Mouse (Mus musculus): ENCODE data around the gene Frmpd2.

DNA sequence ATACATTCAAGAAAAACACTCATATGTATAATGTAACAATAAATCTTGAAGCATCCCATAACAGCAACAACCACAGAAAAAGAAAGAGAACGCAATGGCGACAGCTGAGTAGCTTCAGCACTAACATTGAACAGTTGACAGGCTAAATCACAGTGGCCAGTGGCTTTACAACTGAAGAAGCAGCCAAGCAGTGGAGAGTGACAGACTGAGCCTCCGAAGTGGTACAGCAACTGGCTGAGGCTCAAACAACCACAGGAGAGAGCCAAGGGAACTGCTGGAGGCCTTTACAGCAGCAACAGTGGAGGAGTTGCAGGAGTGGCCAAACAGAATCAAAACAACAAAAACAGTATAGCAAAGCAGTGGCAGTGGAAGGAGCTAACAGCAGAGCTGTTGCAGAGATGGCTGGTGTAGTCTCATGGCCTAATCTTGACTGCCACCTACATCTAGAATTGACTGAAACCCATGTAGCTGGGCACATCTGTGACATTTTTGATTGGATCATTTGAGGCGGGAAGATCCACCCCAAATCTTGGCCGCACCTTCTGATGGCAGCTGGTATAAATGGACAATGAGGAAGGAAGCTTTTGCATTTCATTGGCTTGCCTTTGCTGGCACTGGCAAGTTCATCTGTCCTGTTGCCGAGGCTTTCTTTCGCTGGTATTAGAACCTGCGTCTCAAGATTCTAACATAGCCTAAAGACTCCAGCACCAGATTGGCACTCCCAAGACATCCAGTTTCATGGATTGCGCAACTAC is 127.1 kb downstream of the Frmpd2 start:
- TF ChIP-seq EP300 (optimal IDR thresholded peaks at IDR 0.05) = no peak
- no peak for TF ChIP-seq CTCF (IDR thresholded peaks at IDR 0.05; ENCODE audit: low read depth)
